Mouse (Mus musculus) heart, postnatal 0 days (tissue): ENCODE measurements around the gene Serinc5. TPM values are rescaled to one million over a fixed set of nuclear protein-coding genes. Genes with fewer than 3 reads are reported as not detected.

Experiments
- ATAC-seq: fragments of 200-750 bp; cut with Nextera tagmentation; 2 replicates; pipeline ENCODE4 v1.8.0; 2017; ENCODE audit warnings: low read depth, moderate number of reproducible peaks, moderate library complexity; ENCODE audit not compliant: insufficient read depth
- DNase-seq: peaks from one replicate; pipeline ENCODE4 v3.0.0-alpha.2; 2016; ENCODE audit warnings: low spot score
- H3K27ac ChIP-seq: fragments of 300-500 bp; sonication (generic); 2 replicates; pipeline ENCODE4 v1.5.1; 2014; ENCODE audit warnings: low read depth, mild to moderate bottlenecking
- H3K27me3 ChIP-seq: fragments of 300-500 bp; sonication (generic); 2 replicates; pipeline ENCODE4 v1.6.1; 2014; ENCODE audit warnings: low read length, mixed read lengths; ENCODE audit not compliant: control insufficient read depth, insufficient read depth
- H3K36me3 ChIP-seq: fragments of 300-500 bp; sonication (generic); replicated peaks from 2 replicates; pipeline ENCODE4 v1.6.1; 2014; ENCODE audit warnings: low read length, mixed read lengths; ENCODE audit not compliant: control insufficient read depth, insufficient read depth
- H3K4me1 ChIP-seq: fragments of 300-500 bp; sonication (generic); 2 replicates; pipeline ENCODE4 v1.6.1; 2014; ENCODE audit warnings: antibody characterized with exemption; ENCODE audit not compliant: control insufficient read depth, insufficient read depth
- H3K4me2 ChIP-seq: fragments of 300-500 bp; sonication (generic); 2 replicates; pipeline ENCODE4 v1.6.1; 2014; ENCODE audit warnings: low read depth, mild to moderate bottlenecking, low read length, moderate library complexity
- H3K4me3 ChIP-seq: fragments of 300-500 bp; sonication (generic); 2 replicates; pipeline ENCODE4 v1.5.1; 2014; ENCODE audit warnings: low read depth, low read length
- H3K9ac ChIP-seq: fragments of 300-500 bp; sonication (generic); replicated peaks from 2 replicates; pipeline ENCODE4 v1.6.1; 2014; ENCODE audit warnings: low read depth, low read length, mixed read lengths
- H3K9me3 ChIP-seq: fragments of 300-500 bp; sonication (generic); replicated peaks from 2 replicates; pipeline ENCODE4 v1.6.1; 2016; ENCODE audit warnings: low read length; ENCODE audit not compliant: control insufficient read depth
- CTCF ChIP-seq: IDR thresholded peaks from 2 replicates; pipeline ENCODE4 v1.5.1; 2016; ENCODE audit warnings: antibody characterized with exemption, control low read depth, low read depth
- EP300 ChIP-seq: IDR thresholded peaks from 2 replicates; pipeline ENCODE4 v1.6.1; 2016; ENCODE audit warnings: antibody characterized with exemption, low read depth
- WGBS: fragments of 180-500 bp; shearing (Covaris S2); extraction: QIAGEN DNeasy Blood & Tissue Kit; methylation state at CpG from one replicate; pipeline ENCODE4 v1.1.7; 2014; 5-methylcytosine and 5-hydroxymethylcytosine counted together
- polyA plus RNA-seq: library from polyadenylated mRNA; unstranded; fragments of >200 nt; fragmentation: Nextera tagmentation; extraction: Ambion mirVana; gene quantifications from 2 replicates; pipeline ENCODE4 v1.2.1, GENCODE M21; 2015
- total RNA-seq: library from RNA; depleted of rRNA; stranded (reverse); fragments of >200 nt; gene quantifications from 2 replicates; pipeline ENCODE4 v1.2.3, GENCODE M21; 2014; ENCODE audit warnings: low replicate concordance

The Serinc5 gene
- total and polyA plus RNA-seq, 2 experiments from 2014 or later: 9.8 to 28.2 TPM

- no peak for TF ChIP-seq CTCF
- no peak for TF ChIP-seq EP300
- Histone ChIP-seq H3K36me3 (peaks cover 27% of the 10 kb centered on the region), H3K27me3 (no peaks in the 10 kb centered on the region), H3K4me3 (no peak overlapping the region), H3K27ac (no peak overlapping the region), H3K4me2 (no peak overlapping the region), H3K9me3 (no peaks in the 10 kb centered on the region), H3K9ac (no peak overlapping the region), H3K4me1 (peaks cover 5% of the 10 kb centered on the region; the same call in 1 of the 2 replicates)
- no peak for ATAC-seq
- no peak for DNase-seq
- 75% methylated on average over 2 of the region's 2 CpGs for WGBS
These were observed 78.2 kb downstream of the Serinc5 start for GRCm38 (mm10) chr13:92689061-92689460.

GRCm38 (mm10) chr13:92693866-92694550 is 83.1 kb downstream of the Serinc5 start:
- no peak for ATAC-seq
- DNase-seq: no peak
- Histone ChIP-seq H3K27ac (no peak overlapping the region), H3K36me3 (peaks cover 16% of the 10 kb centered on the region), H3K9ac (no peak overlapping the region), H3K4me3 (no peak overlapping the region), H3K4me1 (no peaks in the 10 kb centered on the region), H3K4me2 (no peak overlapping the region), H3K9me3 (no peaks in the 10 kb centered on the region), H3K27me3 (no peaks in the 10 kb centered on the region)
- 51% methylated on average over 10 of the region's 10 CpGs for WGBS
- TF ChIP-seq CTCF (no peak), EP300 (no peak)

GRCm38 (mm10) chr13:92696491-92696939 is 85.6 kb downstream of the Serinc5 start:
- DNase-seq: no peak
- no peak overlapping the region for H3K4me3 ChIP-seq
- H3K4me2 ChIP-seq: no peak overlapping the region
- no peaks in the 10 kb centered on the region for H3K4me1 ChIP-seq
- TF ChIP-seq EP300 (no peak), CTCF (no peak)
- ATAC-seq: no peak
- no peak overlapping the region for H3K9ac ChIP-seq
- H3K27ac ChIP-seq: no peak overlapping the region
- peaks cover 29% of the 10 kb centered on the region for H3K36me3 ChIP-seq
- no peaks in the 10 kb centered on the region for H3K27me3 ChIP-seq
- 46% methylated on average over 5 of the region's 5 CpGs for WGBS
- no peaks in the 10 kb centered on the region for H3K9me3 ChIP-seq

- TF ChIP-seq CTCF: no peak
- Histone ChIP-seq H3K27ac (no peak overlapping the region), H3K9me3 (no peaks in the 10 kb centered on the region), H3K27me3 (no peaks in the 10 kb centered on the region), H3K4me3 (no peak overlapping the region), H3K36me3 (peaks cover 26% of the 10 kb centered on the region; the same call in 1 of the 2 replicates), H3K4me2 (no peak overlapping the region), H3K9ac (no peak overlapping the region), H3K4me1 (no peaks in the 10 kb centered on the region)
- ATAC-seq: no peak
- no peak for DNase-seq
- 84% methylated on average over 4 of the region's 4 CpGs for WGBS
These were observed 86.2 kb downstream of the Serinc5 start for GRCm38 (mm10) chr13:92697141-92697540.

- Histone ChIP-seq H3K4me3 (no peak overlapping the region), H3K27me3 (no peaks in the 10 kb centered on the region), H3K4me1 (no peaks in the 10 kb centered on the region), H3K9ac (no peak overlapping the region), H3K27ac (no peak overlapping the region), H3K4me2 (no peak overlapping the region), H3K9me3 (no peaks in the 10 kb centered on the region), H3K36me3 (peaks cover 17% of the 10 kb centered on the region; the same call in 1 of the 2 replicates)
- no peak for DNase-seq
- no peak for TF ChIP-seq CTCF
- no peak for TF ChIP-seq EP300
- WGBS: 87% methylated on average over 9 of the region's 9 CpGs
- ATAC-seq: no peak
These were observed 87.9 kb downstream of the Serinc5 start for GRCm38 (mm10) chr13:92698781-92699180.

GRCm38 (mm10) chr13:92699395-92699794 is 88.5 kb downstream of the Serinc5 start:
- no peaks in the 10 kb centered on the region for H3K9me3 ChIP-seq
- WGBS: 92% methylated on average over 6 of the region's 6 CpGs

More at GRCm38 (mm10) chr13:92699395-92699794, 88.5 kb downstream of the Serinc5 start:
- Histone ChIP-seq H3K36me3 (peaks cover 17% of the 10 kb centered on the region; the same call in 1 of the 2 replicates), H3K9ac (no peak overlapping the region), H3K4me2 (no peak overlapping the region), H3K27ac (no peak overlapping the region), H3K27me3 (no peaks in the 10 kb centered on the region), H3K4me1 (no peaks in the 10 kb centered on the region), H3K4me3 (no peak overlapping the region)
- ATAC-seq (no peak), DNase-seq (no peak)
- TF ChIP-seq EP300: no peak
- TF ChIP-seq CTCF: no peak
